Mouse (Mus musculus) heart, postnatal 0 days (tissue): Measurements from ENCODE around the gene Neurog1. TPM values are rescaled to one million over a fixed set of nuclear protein-coding genes. Genes with fewer than 3 reads are reported as not detected.

Experiments used
- ATAC-seq: fragments of 200-750 bp; cut with Nextera tagmentation; 2 replicates; pipeline ENCODE4 v1.8.0; 2017; ENCODE audit warnings: low read depth, moderate number of reproducible peaks, moderate library complexity; ENCODE audit not compliant: insufficient read depth
- DNase-seq: peaks from one replicate; pipeline ENCODE4 v3.0.0-alpha.2; 2016; ENCODE audit warnings: low spot score
- H3K27ac ChIP-seq: fragments of 300-500 bp; sonication (generic); 2 replicates; pipeline ENCODE4 v1.5.1; 2014; ENCODE audit warnings: low read depth, mild to moderate bottlenecking
- H3K27me3 ChIP-seq: fragments of 300-500 bp; sonication (generic); 2 replicates; pipeline ENCODE4 v1.6.1; 2014; ENCODE audit warnings: low read length, mixed read lengths; ENCODE audit not compliant: control insufficient read depth, insufficient read depth
- H3K36me3 ChIP-seq: fragments of 300-500 bp; sonication (generic); replicated peaks from 2 replicates; pipeline ENCODE4 v1.6.1; 2014; ENCODE audit warnings: low read length, mixed read lengths; ENCODE audit not compliant: control insufficient read depth, insufficient read depth
- H3K4me1 ChIP-seq: fragments of 300-500 bp; sonication (generic); 2 replicates; pipeline ENCODE4 v1.6.1; 2014; ENCODE audit warnings: antibody characterized with exemption; ENCODE audit not compliant: control insufficient read depth, insufficient read depth
- H3K4me2 ChIP-seq: fragments of 300-500 bp; sonication (generic); 2 replicates; pipeline ENCODE4 v1.6.1; 2014; ENCODE audit warnings: low read depth, mild to moderate bottlenecking, low read length, moderate library complexity
- H3K4me3 ChIP-seq: fragments of 300-500 bp; sonication (generic); 2 replicates; pipeline ENCODE4 v1.5.1; 2014; ENCODE audit warnings: low read depth, low read length
- H3K9ac ChIP-seq: fragments of 300-500 bp; sonication (generic); replicated peaks from 2 replicates; pipeline ENCODE4 v1.6.1; 2014; ENCODE audit warnings: low read depth, low read length, mixed read lengths
- H3K9me3 ChIP-seq: fragments of 300-500 bp; sonication (generic); replicated peaks from 2 replicates; pipeline ENCODE4 v1.6.1; 2016; ENCODE audit warnings: low read length; ENCODE audit not compliant: control insufficient read depth
- CTCF ChIP-seq: IDR thresholded peaks from 2 replicates; pipeline ENCODE4 v1.5.1; 2016; ENCODE audit warnings: antibody characterized with exemption, control low read depth, low read depth
- EP300 ChIP-seq: IDR thresholded peaks from 2 replicates; pipeline ENCODE4 v1.6.1; 2016; ENCODE audit warnings: antibody characterized with exemption, low read depth
- WGBS: fragments of 180-500 bp; shearing (Covaris S2); extraction: QIAGEN DNeasy Blood & Tissue Kit; methylation state at CpG from one replicate; pipeline ENCODE4 v1.1.7; 2014; 5-methylcytosine and 5-hydroxymethylcytosine counted together
- polyA plus RNA-seq: library from polyadenylated mRNA; unstranded; fragments of >200 nt; fragmentation: Nextera tagmentation; extraction: Ambion mirVana; gene quantifications from 2 replicates; pipeline ENCODE4 v1.2.1, GENCODE M21; 2015
- total RNA-seq: library from RNA; depleted of rRNA; stranded (reverse); fragments of >200 nt; gene quantifications from 2 replicates; pipeline ENCODE4 v1.2.3, GENCODE M21; 2014; ENCODE audit warnings: low replicate concordance

Neurog1 gene
- total and polyA plus RNA-seq, 2 experiments from 2014 or later, result not detected

DNA sequence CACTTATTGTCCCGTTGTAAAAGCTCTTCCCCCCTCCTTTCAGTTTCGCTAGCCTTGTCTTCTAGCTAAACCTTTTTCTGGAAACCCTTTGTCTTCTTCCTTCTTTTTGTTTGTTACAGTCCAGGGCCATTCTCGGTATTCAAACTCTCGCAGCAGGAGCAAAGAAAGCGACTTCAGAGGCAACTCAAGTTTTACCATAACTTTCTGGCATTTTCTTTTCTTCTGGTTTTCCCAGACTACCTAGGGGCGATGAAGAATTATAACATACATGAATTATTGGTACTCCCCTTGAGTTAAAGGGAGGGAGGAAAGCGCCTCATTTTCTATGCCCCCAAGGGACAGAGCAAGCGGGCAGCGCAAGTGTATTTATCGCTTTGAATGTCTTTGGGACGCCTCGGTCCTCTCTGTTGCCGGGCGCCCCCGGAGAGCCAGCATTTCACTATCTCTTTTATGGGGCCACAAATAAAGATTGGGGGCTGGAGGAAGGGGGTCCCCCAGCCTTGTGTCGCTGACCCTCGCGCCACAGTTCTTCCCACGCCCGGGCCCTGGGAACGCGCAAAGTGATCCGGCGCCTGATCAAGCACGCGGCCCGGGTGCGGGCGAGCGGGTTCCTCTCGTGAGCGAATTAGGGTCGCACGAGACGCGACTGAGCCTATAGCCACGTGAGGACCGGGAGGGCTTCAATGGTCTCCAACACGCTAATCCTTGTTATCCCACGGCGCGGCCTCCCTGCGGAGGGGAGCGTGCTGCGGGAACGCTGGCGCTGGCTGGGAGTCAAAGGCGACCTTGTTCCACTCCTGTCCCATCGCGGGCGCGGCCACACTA, 6.4 kb upstream of the Neurog1 start:
- Histone ChIP-seq H3K4me2 (peak overlapping the region; percentile 45), H3K27ac (no peak overlapping the region), H3K4me3 (peak overlapping the region; percentile 33), H3K36me3 (no peaks in the 10 kb centered on the region), H3K9me3 (no peaks in the 10 kb centered on the region), H3K4me1 (0 out of 2 replicates have a peak, but pooled peaks cover 2% of the 10 kb centered on the region), H3K27me3 (peaks cover 98% of the 10 kb centered on the region), H3K9ac (no peak overlapping the region)
- no peak for ATAC-seq
- WGBS, result 2% methylated on average over 52 of the region's 52 CpGs
- TF ChIP-seq EP300, result no peak
- no peak for TF ChIP-seq CTCF
- no peak for DNase-seq

DNA sequence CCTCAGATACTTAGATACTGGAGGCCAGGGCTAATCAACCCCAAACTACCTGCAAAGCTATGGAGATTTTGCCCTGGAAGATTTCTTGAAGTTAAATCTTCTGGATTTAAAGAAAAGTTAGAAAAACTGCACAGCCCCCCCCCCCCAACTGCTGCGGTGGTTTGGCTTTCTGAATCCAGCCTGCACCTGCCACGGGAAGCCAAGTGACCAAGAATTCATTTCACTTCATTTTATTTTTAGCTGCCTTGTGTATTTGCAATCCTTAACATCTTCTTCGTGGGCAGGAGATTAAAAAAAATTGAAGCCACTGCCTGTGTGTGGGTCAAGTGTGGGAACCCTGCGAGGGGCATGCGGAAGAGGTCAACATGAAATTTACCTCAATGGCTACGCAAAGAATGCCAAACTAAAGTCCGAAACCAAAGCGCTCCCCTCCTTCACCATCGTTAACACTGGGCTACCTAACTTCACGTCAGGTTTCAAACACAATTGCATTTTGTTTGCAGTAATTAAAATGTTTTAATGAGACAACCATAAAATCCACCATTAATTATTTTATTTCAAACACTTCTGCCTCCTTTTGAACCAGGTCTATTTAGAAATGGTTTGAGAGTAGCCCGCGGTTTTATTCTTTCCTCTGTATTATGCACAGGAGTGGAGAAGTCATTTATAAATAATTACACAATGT, 5.6 kb upstream of the Neurog1 start:
- DNase-seq (no peak), ATAC-seq (no peak)
- no peak for TF ChIP-seq EP300
- TF ChIP-seq CTCF, result no peak
- no peaks in the 10 kb centered on the region for H3K36me3 ChIP-seq
- H3K27ac ChIP-seq, result no peak overlapping the region
- no peak overlapping the region for H3K4me3 ChIP-seq
- no peak overlapping the region for H3K9ac ChIP-seq
- 0 out of 2 replicates have a peak, but pooled peaks cover 2% of the 10 kb centered on the region for H3K4me1 ChIP-seq
- peaks cover 100% of the 10 kb centered on the region for H3K27me3 ChIP-seq
- no peak overlapping the region for H3K4me2 ChIP-seq
- H3K9me3 ChIP-seq, result no peaks in the 10 kb centered on the region
- WGBS, result 10% methylated on average over 12 of the region's 12 CpGs

DNA sequence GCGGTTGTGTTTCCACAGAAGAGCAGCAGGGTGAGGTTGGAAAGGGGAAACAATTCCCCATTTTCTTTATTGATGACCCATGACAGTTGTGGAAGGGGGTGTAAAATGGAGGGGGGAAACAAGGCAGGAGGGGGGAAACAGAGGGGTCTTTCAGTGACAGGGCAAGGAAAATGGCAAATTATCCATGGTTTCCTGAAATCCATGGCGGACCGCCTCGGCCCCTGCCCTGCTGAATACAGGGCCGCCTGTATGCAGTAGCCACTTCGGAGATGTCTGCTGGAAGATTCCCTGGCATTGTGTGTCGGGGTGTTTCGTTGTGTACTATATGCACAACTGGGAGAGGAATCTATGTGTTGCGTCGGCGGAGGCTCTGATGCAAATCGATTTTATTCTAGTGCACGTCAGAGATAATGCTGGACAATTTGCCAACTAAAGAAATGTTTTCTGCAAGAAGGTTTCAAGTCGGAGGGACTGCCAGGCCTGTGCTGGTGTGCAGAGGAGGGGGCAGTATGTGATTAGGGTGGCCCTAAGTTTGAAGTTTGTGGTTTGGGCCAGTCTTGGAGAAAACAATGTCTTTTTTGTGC, 4.8 kb upstream of the Neurog1 start:
- DNase-seq, result no peak
- H3K9me3 ChIP-seq, result no peaks in the 10 kb centered on the region
- ATAC-seq, result no peak
- H3K27ac ChIP-seq, result no peak overlapping the region
- H3K9ac ChIP-seq, result no peak overlapping the region
- H3K4me1 ChIP-seq, result 0 out of 2 replicates have a peak, but pooled peaks cover 2% of the 10 kb centered on the region
- H3K4me3 ChIP-seq, result no peak overlapping the region
- peaks cover 100% of the 10 kb centered on the region for H3K27me3 ChIP-seq
- TF ChIP-seq CTCF (no peak), EP300 (no peak)
- no peaks in the 10 kb centered on the region for H3K36me3 ChIP-seq
- H3K4me2 ChIP-seq, result no peak overlapping the region
- 12% methylated on average over 14 of the region's 14 CpGs for whole genome bisulfite sequencing

DNA sequence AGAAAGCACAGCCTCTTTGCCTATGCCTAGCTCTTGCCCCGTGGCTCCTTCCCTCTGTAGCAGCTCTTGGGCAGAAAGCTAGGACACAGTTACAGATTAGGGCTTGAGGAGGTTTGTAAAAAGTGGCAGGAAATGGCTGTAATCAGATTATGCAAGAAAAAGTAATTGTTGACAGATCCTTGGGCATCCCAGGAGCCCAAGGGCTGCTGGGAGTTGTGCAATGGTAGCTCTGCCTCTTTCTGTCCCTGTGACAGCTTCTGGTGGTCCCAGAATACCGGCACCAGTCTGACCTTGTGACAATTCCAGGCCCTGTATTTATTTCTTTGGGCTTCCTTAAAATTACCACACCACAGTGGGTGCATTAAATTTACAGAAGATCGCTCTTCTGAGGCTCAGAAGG, 1.4 kb upstream of the Neurog1 start:
- ATAC-seq, result no peak
- DNase-seq, result no peak
- Histone ChIP-seq H3K36me3 (no peaks in the 10 kb centered on the region), H3K27me3 (peaks cover 100% of the 10 kb centered on the region), H3K9ac (no peak overlapping the region), H3K4me3 (no peak overlapping the region), H3K4me1 (no peaks in the 10 kb centered on the region), H3K27ac (no peak overlapping the region), H3K4me2 (no peak overlapping the region), H3K9me3 (no peaks in the 10 kb centered on the region)
- WGBS, result 18% methylated on average over 3 of the region's 3 CpGs
- TF ChIP-seq CTCF (no peak), EP300 (no peak)

DNA sequence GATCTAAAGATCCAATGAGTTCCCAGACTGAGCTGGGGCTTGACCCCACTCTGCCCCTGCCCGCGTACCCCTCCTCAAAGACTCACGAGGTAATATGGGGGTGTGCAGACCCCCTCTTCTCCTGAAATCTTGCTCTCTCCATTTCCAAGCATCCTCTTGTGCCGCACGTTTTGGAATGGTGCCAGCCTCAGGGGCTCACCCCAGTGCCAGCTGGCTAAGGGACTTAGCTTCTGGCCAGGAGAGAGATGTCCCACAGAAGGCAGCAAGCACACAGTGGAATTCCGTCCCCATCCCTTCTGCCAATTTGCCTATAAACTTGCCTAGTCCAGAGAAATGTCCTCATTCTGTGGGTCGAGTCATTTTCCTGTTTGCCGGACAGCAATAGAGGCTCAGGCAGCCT, 820 bp upstream of the Neurog1 start:
- H3K4me3 ChIP-seq, result no peak overlapping the region
- TF ChIP-seq CTCF (no peak), EP300 (no peak)
- no peaks in the 10 kb centered on the region for H3K36me3 ChIP-seq
- no peak overlapping the region for H3K4me2 ChIP-seq
- no peak overlapping the region for H3K9ac ChIP-seq
- H3K9me3 ChIP-seq, result no peaks in the 10 kb centered on the region
- H3K4me1 ChIP-seq, result no peaks in the 10 kb centered on the region
- no peak for DNase-seq
- WGBS, result 14% methylated on average over 8 of the region's 8 CpGs
- ATAC-seq, result no peak
- H3K27ac ChIP-seq, result no peak overlapping the region
- peaks cover 100% of the 10 kb centered on the region for H3K27me3 ChIP-seq
